9 mouse cellular contexts compared by ENCODE assay signal in genomic region chr1:192090689-192091567, GRCm38 (mm10). TPM values are rescaled to one million over a fixed set of nuclear protein-coding genes. Genes with fewer than 3 reads are reported as not detected.
DNase-seq lines count a peak whose midpoint lies in the region; ATAC-seq and TF ChIP-seq lines count a peak whose summit lies in the region.
"Had no signal": no experiment of that assay in that cellular context is flagged by ENCODE, and none has a peak within 500 bp of the region (broad histone marks: within the 10 kb centered on the region; RNA-seq: fewer than 3 reads in every experiment).

No protein-coding gene starts in this region.

- 0 out of 2 replicates have a peak overlapping the region, but pooled peaks have one; percentile 62 for H3K27ac ChIP-seq in heart, embryonic 10.5 days
- H3K27ac ChIP-seq in intestine, postnatal 0 days (ENCODE audit: low read depth, low read length) = no peak overlapping the region
- 0 out of 2 replicates have a peak overlapping the region, but pooled peaks have one; percentile 14 for H3K27ac ChIP-seq in stomach, postnatal 0 days (replicated peaks)

- H3K4me3 ChIP-seq in heart, embryonic 10.5 days = peak overlapping the region; percentile 70
- H3K4me3 ChIP-seq in intestine, postnatal 0 days (ENCODE audit: low read depth, low read length) = peak overlapping the region; percentile 78
- peak overlapping the region; percentile 68 for H3K4me3 ChIP-seq in stomach, postnatal 0 days (ENCODE audit: low read depth, low read length)

- H3K36me3 ChIP-seq in heart, embryonic 10.5 days = no peaks in the 10 kb centered on the region
- no peaks in the 10 kb centered on the region; the same call in 1 of the 2 replicates for H3K36me3 ChIP-seq in intestine, postnatal 0 days (ENCODE audit: control insufficient read depth, insufficient read depth)
- H3K36me3 ChIP-seq in stomach, postnatal 0 days (ENCODE audit: control insufficient read depth, insufficient read depth, low read length) = no peaks in the 10 kb centered on the region

- ATAC-seq in intestine, postnatal 0 days = no peak
- ATAC-seq in stomach, postnatal 0 days (ENCODE audit: low FRiP score, low TSS enrichment) = no peak

- H3K4me2 ChIP-seq in intestine, postnatal 0 days (replicated peaks; ENCODE audit: low read depth) = peak overlapping the region; percentile 88
- H3K4me2 ChIP-seq in stomach, postnatal 0 days (replicated peaks; ENCODE audit: low read depth) = peak overlapping the region; percentile 72

- 69% methylated on average over 11 of the region's 11 CpGs for WGBS in heart, embryonic 10.5 days
- WGBS in intestine, postnatal 0 days = 75% methylated on average over 11 of the region's 11 CpGs
- 50% methylated on average over 11 of the region's 11 CpGs for WGBS in stomach, postnatal 0 days

- peak overlapping the region; percentile 81; the same call in 1 of the 2 replicates for H3K9ac ChIP-seq in intestine, postnatal 0 days (ENCODE audit: low read depth, low read length)
- H3K9ac ChIP-seq in stomach, postnatal 0 days (ENCODE audit: low read length) = peak overlapping the region; percentile 83

- H3K4me1 ChIP-seq in heart, embryonic 10.5 days = peaks cover 29% of the 10 kb centered on the region
- peaks cover 7% of the 10 kb centered on the region; the same call in 1 of the 2 replicates for H3K4me1 ChIP-seq in intestine, postnatal 0 days (replicated peaks; ENCODE audit: control insufficient read depth, insufficient read depth, low read length)
- 0 out of 2 replicates have a peak, but pooled peaks cover 3% of the 10 kb centered on the region for H3K4me1 ChIP-seq in stomach, postnatal 0 days (replicated peaks; ENCODE audit: control insufficient read depth, insufficient read depth)

- no peak for TF ChIP-seq EP300 in stomach, postnatal 0 days (optimal IDR thresholded peaks at IDR 0.05)

- H3K27me3 ChIP-seq in heart, embryonic 10.5 days (ENCODE audit: insufficient read depth, poor library complexity, severe bottlenecking) = peaks cover 33% of the 10 kb centered on the region
- H3K27me3 ChIP-seq in intestine, postnatal 0 days (replicated peaks; ENCODE audit: control insufficient read depth, insufficient read depth, low read length) = no peaks in the 10 kb centered on the region
- no peaks in the 10 kb centered on the region for H3K27me3 ChIP-seq in stomach, postnatal 0 days (ENCODE audit: control insufficient read depth, insufficient read depth, low read length)

- no peaks in the 10 kb centered on the region for H3K9me3 ChIP-seq in heart, embryonic 10.5 days
- no peaks in the 10 kb centered on the region for H3K9me3 ChIP-seq in intestine, postnatal 0 days (ENCODE audit: control insufficient read depth)
- no peaks in the 10 kb centered on the region for H3K9me3 ChIP-seq in stomach, postnatal 0 days (ENCODE audit: control insufficient read depth, low read length)

- no peak for TF ChIP-seq CTCF in intestine, postnatal 0 days (IDR thresholded peaks at IDR 0.05; ENCODE audit: low read depth)
- no peak for TF ChIP-seq CTCF in stomach, postnatal 0 days (IDR thresholded peaks at IDR 0.05; ENCODE audit: low read depth)

- intact Hi-C loops in heart, postnatal 10 days (cut with DNase I) = no loop called here

- peak; percentile 74 for DNase-seq in heart, embryonic 10.5 days (ENCODE audit: low spot score)
- no peak for DNase-seq in heart, postnatal 10 days
- DNase-seq in spleen, adult 18-20 months = peak; percentile 50 to 52
- no peak for DNase-seq in spleen, adult 12 weeks (ENCODE audit: low spot score)
- no peak for DNase-seq in stomach, postnatal 0 days (ENCODE audit: low spot score)
- DNase-seq in cerebellum, postnatal 14 days = no peak
- no peak for DNase-seq in kidney, adult 18-20 months
- DNase-seq: cerebellum, postnatal 25 days had no signal

RNA-seq across cellular contexts. Expression of gene Traf5, which starts 1.4 kb away (rescaled TPM):
- polyA plus RNA-seq in heart, embryonic 10.5 days (2016; fragmentation: Nextera tagmentation; extraction: Ambion mirVana) = 6.3 and 8.5 TPM in 2 replicates
- 10 to 100 TPM in 1 of 2 experiments, 1 to 10 TPM in 1; 8.6 to 11.7 TPM for total RNA-seq in heart, postnatal 10 days (2021)
- polyA plus RNA-seq in intestine, postnatal 0 days (2015; fragmentation: Nextera tagmentation; extraction: Ambion mirVana) = 10.3 and 10.4 TPM in 2 replicates
- 16.6 and 17.7 TPM in 2 replicates for polyA plus RNA-seq in stomach, postnatal 0 days (2015; fragmentation: Nextera tagmentation; extraction: Ambion mirVana)

RNA-seq across cellular contexts. Expression of gene Rcor3, which starts 46.9 kb away (rescaled TPM):
- 21.7 and 25.4 TPM in 2 replicates for polyA plus RNA-seq in heart, embryonic 10.5 days (2016; fragmentation: Nextera tagmentation; extraction: Ambion mirVana)
- 10 to 100 TPM; 44.2 TPM for total RNA-seq in heart, postnatal 10 days (2021)
- 16.8 and 17.9 TPM in 2 replicates for polyA plus RNA-seq in intestine, postnatal 0 days (2015; fragmentation: Nextera tagmentation; extraction: Ambion mirVana)
- 16.5 and 16.9 TPM in 2 replicates for polyA plus RNA-seq in stomach, postnatal 0 days (2015; fragmentation: Nextera tagmentation; extraction: Ambion mirVana)

Comparison
In these comparisons a context has a peak if more than half of its experiments do, and no peak if none do; other contexts are left out.
1. DNase-seq: peak in heart, embryonic 10.5 days (single experiment) and spleen, adult 18-20 months (2 of 2); none in heart, postnatal 10 days (0 of 2), spleen, adult 12 weeks (single experiment), stomach, postnatal 0 days (single experiment), cerebellum, postnatal 14 days (0 of 2) and kidney, adult 18-20 months (single experiment).
2. Peak in every context shown above with its lines, with median percentiles within 50 percentile points of each other: H3K4me3 ChIP-seq.